Mouse (Mus musculus): ENCODE measurements around the gene Aatk.

DNA sequence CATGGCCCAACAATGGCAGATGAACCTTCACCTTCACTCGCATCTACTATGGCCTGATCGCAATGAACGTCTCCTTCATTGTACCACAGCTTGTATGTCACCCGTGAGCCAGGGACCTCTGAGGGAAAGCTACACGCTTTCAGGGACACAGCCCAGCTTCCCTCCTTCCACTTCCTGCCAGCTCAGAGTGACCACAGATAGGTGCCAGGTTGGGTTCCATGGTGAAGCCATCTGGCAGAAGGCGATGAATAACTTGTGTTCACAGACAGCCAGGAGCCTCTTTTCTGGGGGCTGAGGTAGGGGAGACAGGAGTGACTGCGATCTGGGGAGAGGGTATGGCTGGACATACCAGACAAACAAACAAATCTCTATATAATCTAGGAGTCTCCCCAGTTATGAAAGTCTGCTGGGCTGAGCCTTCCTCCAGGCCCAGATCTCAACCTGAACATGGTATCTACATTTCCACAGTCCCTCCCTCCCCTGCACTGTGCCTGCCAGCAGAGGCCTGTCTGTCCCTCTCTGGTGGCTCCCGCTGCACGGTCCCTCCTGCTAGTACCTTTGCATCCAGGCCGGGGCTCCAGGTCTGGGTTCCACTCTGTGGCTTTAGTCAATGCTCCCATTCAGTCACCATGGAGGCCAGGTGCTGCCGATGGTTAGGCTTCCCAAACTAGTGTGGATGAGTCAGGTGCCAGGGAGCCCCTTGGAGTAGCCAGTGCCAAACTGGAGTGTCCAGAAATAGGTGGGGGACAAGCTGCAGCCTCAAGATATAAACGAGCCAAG is 9.2 kb upstream of the Aatk start:
- no peak for TF ChIP-seq CTCF (IDR thresholded peaks at IDR 0.05)
- TF ChIP-seq EP300 (IDR thresholded peaks at IDR 0.05) = no peak
